Mouse (Mus musculus) spleen, adult 18-20 months (tissue): ENCODE data around the gene Tenm3.

ENCODE experiments used
- DNase-seq, 2 experiments: peaks; one replicate each; pipeline ENCODE4 v3.0.0; 2022; ENCODE audit warnings: mixed read lengths in 2 of 2

The Tenm3 gene

GRCm38 (mm10) chr8:48437523-48438207 is 406.1 kb downstream of the Tenm3 start:
- no peak for DNase-seq

DNA sequence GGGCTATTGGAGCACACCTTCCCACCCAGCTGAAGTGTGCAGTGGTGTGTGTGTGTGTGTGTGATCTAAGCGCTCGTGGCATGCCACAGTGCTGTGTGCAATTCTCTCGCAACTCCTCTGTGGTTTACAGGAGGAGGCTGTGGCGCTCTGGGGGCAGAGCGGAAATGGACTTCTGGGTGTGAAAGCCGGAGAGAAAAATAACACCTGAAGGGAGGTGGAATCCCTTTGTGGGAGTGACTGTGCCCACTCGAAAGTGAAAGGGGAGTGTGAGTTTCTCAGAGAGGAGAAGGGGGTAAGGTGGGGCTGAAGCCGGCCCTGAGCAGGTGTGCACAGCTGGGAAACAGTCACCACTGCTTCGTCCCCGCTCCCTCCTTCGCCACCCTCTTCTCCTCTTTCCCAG is 418.6 kb downstream of the Tenm3 start:
- DNase-seq, result peak; percentile 4 to 10

DNA sequence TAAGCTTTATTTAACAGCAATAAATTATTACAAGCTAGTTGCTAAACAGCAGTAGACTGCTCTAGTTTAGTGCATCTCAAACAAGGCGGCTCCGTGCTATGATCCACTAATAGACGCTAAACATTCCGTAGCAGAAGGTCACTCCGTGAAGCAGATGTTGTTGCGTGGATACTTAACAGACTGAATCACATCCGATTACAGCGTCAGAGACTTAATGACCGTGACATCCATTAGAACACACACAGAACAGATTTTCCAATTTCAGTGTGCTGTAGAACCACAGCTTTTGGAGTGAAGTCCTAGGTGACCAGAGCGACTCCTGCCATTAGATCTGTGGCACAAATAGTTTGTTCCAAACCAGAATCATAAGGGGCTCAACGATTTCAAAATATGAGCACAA is 426.0 kb downstream of the Tenm3 start:
- DNase-seq, result no peak

- no peak for DNase-seq
Observed at GRCm38 (mm10) chr8:48410916-48411315, 432.8 kb downstream of the Tenm3 start.

DNA sequence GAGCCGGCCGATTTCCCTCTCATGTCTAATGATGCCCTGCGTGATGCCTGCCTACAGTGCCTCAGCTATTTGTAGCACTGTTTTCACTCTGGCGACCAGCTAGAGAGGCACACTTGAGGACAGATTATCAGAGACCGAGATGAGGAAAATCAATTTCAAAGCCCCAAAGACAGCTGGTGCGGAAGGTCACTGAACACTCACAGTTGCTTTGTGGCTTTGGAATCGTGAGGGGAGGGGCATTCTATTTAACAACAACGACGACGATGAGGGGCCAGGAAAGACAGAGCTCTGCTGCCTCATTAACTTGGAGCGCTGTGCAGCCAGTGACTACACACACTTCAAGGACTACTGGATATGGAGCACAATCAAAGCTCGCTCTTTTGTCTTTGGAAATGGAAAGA is 443.2 kb downstream of the Tenm3 start:
- DNase-seq, result no peak

- no peak for DNase-seq
Observed at GRCm38 (mm10) chr8:48385833-48386232, 457.9 kb downstream of the Tenm3 start.

DNA sequence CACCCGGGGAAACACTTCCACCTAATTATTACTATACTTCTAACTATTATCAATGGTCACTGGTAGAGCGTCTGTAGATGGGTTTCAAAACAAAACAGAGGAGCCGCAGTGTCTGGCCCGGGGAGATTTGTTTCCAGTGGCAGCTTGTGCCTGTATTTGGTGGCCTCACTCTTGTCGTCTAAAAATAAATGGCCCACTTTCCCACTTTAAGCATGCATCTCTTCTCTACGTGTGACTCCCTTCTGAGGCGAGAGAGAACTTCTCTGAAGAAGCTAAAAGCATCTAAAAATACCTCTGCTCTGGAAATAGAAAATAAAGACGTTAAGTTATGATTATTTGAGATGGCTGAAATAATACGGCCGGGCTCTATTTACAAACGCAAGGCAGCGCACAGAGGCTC is 463.7 kb downstream of the Tenm3 start:
- no peak for DNase-seq

DNA sequence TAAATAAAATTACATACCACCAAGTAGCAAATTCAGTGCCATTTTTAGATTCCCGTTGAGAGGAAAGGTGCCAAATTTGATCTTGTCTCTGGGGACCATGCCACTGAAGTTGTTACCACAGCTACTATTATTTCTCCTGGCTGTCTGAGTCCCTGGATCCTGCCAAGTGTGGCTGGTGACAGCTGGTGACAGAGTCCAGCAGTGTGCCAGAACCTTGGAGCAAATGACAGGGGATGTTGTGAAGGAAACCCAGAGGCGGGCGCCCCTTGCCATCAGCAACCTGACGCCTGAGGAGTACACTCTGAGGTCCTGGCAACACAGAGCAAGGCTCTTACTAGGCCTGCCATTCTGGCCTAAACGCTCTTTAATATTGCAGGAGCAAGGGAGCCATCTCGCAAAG is 467.0 kb downstream of the Tenm3 start:
- DNase-seq, result no peak

DNA sequence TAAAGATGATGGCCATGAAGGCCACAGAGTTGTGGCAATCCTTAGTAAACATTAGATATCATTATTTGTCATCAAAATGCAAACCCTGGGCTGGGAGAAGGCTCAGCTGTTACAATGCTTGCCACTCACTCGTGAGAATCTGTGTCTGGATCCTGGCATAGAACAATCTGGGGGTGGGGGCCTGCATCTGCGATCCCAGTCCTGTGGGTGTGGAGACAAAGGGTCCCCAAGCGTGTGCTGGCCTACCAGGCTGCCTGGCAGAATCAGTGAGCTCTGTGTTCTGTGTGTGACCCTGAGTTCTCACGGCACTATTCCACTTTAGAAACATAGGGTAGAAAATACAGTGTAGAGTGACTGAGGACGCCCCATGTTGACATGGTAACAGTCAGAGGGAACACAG is 468.6 kb downstream of the Tenm3 start:
- no peak for DNase-seq

GRCm38 (mm10) chr8:48373404-48373803 is 470.3 kb downstream of the Tenm3 start:
- no peak for DNase-seq

DNA sequence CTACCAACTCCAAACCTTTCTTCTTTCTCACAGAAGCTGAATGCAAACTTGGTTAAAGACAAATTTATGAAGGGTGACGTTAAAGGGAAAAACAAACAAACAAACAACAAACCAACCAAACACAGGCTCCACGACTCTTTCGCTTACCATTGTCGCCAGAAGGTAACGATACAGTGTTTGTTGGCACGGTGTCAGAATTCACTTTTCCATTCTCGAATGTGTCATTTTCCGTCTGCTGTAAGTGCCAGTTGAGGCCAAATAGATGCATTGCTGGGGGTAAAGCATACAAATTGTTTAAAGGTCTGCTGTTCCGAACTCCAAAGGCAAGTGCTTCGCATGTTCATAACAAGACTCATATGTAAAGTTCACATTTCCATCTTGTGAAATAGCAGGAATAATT is 476.6 kb downstream of the Tenm3 start:
- no peak for DNase-seq

DNA sequence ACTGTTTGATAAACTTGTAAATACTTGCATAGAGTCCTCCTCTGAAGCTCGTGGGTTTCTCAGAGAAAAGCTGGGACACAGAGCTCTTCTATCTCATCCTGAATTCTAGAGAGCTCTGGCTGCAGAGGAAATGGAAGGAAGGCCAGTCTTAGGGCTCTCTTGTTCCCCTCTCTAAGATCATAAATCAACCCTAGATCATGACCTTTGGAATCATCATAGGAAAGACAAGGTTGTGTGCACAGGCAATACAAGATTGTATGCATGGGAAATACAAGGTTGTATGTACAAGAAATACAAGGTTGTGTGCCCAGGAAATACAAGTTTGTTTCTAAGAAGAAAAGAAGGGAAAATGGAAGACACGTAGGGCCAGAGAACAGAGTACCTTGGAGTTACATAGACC is 486.9 kb downstream of the Tenm3 start:
- no peak for DNase-seq

- DNase-seq, result no peak
Observed at GRCm38 (mm10) chr8:48353458-48353857, 490.3 kb downstream of the Tenm3 start.

DNA sequence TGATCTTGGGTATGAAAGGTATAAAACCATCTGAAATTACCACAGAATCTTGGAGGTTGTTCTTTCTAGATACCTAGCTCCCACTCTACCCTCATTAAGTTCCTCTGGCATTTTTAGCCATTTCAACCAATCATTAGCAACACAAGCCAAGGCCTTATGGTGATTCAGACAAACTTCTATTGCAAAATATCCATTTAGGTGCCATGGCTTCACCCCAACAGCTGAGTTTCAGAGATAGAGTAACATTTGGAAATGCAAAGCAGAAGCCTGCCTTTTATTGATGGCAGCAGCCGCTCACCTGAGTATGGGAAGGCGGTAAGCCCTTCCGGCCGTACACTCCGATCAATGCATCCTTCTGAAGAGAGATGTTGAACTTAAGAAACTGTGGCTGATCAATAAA is 494.9 kb downstream of the Tenm3 start:
- DNase-seq, result no peak

DNA sequence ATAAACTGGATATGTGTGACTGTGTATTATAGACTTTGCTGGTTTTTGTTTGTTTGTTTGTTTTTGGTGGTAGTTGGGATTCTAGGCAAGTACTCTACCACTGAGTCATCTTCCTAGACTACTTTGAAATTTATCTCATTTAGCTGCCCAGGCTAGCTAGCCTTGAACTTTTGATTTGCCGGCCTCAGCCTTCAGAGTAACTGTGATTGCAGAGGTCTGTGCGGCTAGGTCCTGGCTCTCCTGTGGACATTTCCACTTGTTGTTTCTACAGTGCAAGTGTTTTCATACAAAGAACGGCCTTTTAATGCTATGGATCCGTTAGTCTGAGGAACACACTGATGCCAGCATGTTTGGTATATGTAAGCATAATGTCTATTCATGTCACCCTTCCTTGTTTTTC is 495.4 kb downstream of the Tenm3 start:
- DNase-seq, result no peak

GRCm38 (mm10) chr8:48343067-48343420 is 500.7 kb downstream of the Tenm3 start:
- no peak for DNase-seq

- DNase-seq, result no peak
Observed at GRCm38 (mm10) chr8:48342321-48343066, 501.3 kb downstream of the Tenm3 start.

DNA sequence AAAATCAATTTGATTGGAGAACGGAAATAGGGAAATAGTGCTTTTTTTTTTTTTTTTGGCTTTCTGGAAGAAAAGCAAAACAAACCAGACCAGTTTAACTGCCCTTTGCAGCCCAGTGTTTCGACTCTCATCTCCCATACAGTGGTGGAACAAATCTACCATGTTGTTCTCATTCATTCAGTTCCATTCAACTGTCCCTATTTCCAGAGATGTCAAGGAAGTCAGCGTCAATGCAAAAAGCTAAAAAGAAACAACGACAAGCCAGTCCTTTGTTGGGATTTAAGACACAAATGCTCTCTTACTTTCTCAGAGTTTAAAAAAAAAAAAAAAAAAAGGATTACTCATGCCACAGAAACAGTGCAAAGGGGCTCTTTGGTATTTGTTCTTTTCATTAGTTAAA is 502.1 kb downstream of the Tenm3 start:
- DNase-seq, result no peak

DNA sequence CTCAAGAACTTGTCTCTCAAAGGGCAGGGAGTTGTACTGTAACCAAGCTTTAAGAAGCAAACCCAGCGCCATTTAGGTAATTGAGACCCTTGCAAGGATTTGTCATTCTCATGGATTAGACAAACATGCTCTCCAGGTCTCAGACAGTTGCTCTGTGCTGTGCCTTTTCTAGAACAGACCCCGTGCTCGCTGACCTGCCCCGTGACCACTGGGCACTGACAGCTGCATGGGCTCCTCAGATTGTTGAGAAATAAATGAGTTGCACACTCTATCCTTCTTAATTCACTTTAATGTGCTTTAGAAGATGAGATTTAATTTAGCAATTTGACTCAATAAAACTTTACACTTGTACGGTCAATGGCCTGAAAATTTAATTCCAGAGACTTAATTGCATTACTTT is 502.5 kb downstream of the Tenm3 start:
- no peak for DNase-seq

DNA sequence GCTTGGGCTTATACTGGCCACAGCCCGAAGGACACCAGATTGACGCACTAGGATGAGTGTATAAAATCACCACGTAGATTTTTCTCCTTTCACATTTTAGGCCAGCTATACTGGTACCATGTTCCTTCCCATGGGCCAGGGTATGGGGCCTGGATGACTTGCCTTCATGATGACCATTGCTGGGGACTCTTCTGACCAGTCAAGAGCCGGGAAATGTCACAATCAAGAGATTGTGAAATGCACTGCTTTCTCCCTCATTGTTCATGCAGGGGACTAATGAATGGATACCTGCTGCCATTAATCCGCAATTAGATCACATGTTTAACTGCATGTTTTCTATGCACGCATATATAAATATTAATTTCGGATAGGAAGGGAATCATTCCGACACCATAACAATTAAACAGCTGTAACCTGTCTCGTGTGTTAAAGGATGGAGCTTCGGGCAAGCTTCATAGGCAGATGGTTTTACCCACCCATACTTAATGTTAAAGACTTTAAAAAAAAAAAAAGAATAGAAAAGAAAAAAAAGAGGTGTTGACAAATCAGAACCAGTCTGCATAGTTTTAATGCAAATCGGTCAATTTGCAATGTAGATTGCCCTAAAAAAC is 521.0 kb downstream of the Tenm3 start:
- no peak for DNase-seq

DNA sequence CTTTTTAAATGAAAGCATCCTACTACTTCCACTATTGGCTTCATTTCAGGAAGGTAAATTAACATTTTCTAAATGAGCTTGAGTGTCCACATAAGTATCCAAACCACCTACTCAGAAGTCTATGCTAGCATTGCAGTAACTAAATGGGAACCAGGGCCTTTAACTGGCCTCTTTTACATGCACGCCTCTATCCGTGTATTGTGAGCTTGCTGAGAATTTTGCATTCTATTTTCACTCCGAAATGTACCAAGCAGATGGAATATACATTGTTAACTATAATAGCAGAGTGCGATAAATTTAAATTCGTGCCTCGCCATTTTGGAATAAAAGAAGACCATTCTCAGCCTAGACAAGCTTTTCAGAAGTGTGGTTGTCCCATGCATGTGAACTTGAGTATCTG is 521.5 kb downstream of the Tenm3 start:
- no peak for DNase-seq

GRCm38 (mm10) chr8:48319674-48320073 is 524.1 kb downstream of the Tenm3 start:
- DNase-seq, result no peak

- DNase-seq, result no peak
Observed at GRCm38 (mm10) chr8:48317498-48317897, 526.3 kb downstream of the Tenm3 start.

DNA sequence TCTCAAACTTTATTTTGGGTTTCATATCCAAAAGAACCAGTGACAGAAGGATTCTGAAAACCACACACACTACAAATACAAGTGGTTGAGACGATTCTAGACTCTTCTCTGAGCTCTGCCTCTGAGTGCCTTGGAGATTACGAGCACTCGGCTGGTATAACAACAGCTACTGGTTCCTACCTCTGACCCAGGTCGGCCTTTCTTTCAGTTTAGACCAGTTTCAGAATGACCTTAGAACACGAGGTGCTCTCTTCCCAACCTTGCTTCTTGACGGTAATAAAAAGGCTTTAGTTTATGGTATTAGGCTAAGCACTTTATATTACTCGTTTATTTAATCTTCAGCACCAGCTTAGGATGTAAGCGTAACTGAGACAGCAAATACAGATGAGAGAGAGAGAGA is 528.1 kb downstream of the Tenm3 start:
- DNase-seq, result no peak
